Mouse (Mus musculus): ENCODE results near the gene Rreb1. TPM values are rescaled to one million over a fixed set of nuclear protein-coding genes. Genes with fewer than 3 reads are reported as not detected.
"Not testable (repeated sequence)": the region's sequence is repeated elsewhere in the genome, so short reads cannot be mapped to it uniquely, and the experiment has no call there.

The Rreb1 gene
- total RNA-seq, 2 experiments from 2014 or later: 20.7 to 25.4 TPM

DNA sequence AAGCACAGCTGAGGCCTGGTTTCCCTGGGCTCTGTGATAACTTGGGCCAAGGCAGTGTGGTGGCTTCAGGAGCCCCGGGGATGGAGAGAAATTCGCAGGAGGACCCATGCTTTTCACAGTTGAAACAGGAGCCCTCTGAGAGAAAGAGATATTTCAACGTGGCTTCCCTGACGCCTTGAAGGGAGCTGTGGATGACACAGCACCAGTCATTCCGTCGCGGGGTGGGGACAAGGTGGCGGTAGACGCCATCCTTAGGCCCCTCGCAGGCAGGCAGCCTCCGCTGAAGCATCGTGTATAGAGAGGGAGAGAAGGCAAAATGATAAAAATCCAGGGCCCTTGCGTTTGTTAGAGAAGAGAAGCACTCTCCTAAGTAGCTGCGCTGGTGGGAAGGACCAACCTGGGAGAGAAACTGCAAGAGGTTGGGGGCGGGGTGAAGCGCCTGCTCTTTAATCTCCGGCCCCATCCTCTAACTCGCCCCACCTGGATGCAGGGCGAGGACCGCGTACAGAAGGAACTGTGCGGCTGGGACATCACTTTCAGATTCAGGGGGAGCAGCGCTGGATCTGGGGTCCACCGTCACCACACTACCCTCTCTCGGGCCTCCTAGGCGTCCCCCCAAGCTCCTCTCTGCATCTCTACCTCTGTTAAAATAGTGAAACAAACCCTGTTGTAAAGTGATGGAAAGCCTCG is 46.9 kb downstream of the Rreb1 start:
- no peak for DNase-seq
- no peak for TF ChIP-seq CTCF (IDR thresholded peaks at IDR 0.05)
- Histone ChIP-seq H3K4me3 (peak overlapping the region; percentile 97), H3K27ac (peak overlapping the region; percentile 92)
- intact Hi-C loops (cut with DNase I): loop anchor here (5.0 kb wide), 1 partner anchor 117 kb away; no protein-coding TSS in a partner anchor

DNA sequence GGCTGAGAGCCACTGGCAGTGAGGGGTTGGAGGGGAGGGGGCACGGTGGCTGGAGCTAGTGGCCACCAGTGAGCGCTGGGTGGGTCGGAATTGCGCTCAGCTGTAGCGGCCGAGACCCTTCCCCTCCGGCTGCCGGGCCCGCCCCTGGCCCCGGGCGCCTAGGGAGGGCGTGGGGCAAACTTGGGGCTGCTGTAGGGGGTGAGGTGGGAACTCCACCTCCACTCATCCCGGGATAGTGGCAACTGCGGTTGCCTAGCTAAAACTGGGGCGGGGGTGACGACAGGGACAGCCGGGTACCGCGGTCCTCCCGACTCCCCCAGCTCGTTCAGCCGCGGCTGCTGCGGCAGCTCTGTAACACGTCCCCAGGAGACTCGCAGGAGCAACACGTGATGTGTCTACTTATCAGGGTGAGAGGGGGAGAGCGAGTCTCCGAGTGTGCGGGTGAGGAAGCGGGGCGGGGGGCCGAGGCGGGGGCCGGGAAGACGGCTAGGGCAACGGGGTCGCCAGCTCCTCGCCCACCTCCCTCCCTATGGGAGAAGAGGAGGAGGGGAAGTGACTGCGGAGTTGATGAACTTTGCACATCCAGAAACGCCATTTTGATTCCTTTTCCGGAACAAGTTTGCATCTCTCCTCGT is 47.6 kb downstream of the Rreb1 start:
- intact Hi-C loops (cut with DNase I): loop anchor here (5.0 kb wide), 1 partner anchor 117 kb away; no protein-coding TSS in a partner anchor
- TF ChIP-seq CTCF (IDR thresholded peaks at IDR 0.05): no peak
- peak overlapping the region; percentile 92 for H3K27ac ChIP-seq
- peak; percentile 74 for DNase-seq
- peak overlapping the region; percentile 97 for H3K4me3 ChIP-seq

DNA sequence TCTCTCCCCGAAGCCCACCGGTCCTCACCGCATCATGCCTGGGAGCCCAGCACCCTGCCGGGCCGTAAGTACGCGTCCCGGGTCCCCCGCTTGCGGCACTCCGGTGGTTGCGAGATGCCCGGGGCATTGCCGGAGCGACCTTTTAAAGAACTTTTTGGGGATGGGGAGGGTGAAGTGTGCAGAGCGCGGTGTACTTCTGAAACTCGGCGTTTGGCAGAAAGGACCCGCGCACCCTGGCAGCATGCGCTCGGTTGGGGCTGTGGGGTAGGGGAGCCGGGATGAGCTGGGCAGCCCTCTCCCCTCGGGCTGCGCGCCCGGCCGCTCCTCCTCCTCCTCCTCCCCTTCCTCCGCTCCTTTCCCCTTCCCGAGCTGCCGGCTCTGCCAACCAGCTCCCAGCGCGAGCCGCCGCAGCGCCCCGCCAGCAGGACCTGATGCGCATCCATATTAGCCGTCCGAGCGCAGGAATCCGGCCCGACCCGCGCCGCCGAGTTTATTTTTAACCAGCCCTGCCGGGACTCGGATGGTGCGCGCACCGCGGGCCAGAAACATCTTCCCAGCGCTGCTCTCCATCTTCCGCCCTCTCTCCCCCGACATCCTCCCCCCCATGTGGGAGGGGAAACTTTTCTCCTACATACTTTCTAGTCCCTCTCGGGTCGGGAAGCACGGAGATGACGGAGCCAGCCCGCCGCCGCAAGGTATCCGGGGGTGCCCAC is 48.2 kb downstream of the Rreb1 start:
- TF ChIP-seq CTCF (IDR thresholded peaks at IDR 0.05): no peak

DNA sequence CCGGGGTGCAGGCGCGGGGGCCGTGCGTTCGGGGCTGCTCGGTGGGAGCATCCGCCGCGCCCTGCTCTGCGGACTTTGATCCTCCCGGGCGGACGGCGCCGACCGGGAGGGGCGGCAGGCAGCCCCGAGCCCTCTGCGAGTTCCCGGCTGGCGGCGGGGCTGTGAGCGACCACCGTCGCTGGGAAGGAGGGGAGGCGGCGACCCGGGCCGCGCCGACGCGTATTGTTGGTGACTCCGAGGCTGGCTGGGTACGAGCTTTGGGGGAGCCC is 48.7 kb downstream of the Rreb1 start:
- peak overlapping the region; percentile 97 for H3K4me3 ChIP-seq
- intact Hi-C loops (cut with DNase I): loop anchor here (5.0 kb wide), 1 partner anchor 115 kb away; no protein-coding TSS in a partner anchor
- DNase-seq: no peak
- TF ChIP-seq CTCF (IDR thresholded peaks at IDR 0.05): no peak
- H3K27ac ChIP-seq: peak overlapping the region; percentile 92

More for the DNA sequence above, 48.2 kb downstream of the Rreb1 start:
- peak overlapping the region; percentile 97 for H3K4me3 ChIP-seq
- H3K27ac ChIP-seq: peak overlapping the region; percentile 92
- intact Hi-C loops (cut with DNase I): loop anchor here (5.0 kb wide), 1 partner anchor 116 kb away; no protein-coding TSS in a partner anchor
- DNase-seq: peak; percentile 84

DNA sequence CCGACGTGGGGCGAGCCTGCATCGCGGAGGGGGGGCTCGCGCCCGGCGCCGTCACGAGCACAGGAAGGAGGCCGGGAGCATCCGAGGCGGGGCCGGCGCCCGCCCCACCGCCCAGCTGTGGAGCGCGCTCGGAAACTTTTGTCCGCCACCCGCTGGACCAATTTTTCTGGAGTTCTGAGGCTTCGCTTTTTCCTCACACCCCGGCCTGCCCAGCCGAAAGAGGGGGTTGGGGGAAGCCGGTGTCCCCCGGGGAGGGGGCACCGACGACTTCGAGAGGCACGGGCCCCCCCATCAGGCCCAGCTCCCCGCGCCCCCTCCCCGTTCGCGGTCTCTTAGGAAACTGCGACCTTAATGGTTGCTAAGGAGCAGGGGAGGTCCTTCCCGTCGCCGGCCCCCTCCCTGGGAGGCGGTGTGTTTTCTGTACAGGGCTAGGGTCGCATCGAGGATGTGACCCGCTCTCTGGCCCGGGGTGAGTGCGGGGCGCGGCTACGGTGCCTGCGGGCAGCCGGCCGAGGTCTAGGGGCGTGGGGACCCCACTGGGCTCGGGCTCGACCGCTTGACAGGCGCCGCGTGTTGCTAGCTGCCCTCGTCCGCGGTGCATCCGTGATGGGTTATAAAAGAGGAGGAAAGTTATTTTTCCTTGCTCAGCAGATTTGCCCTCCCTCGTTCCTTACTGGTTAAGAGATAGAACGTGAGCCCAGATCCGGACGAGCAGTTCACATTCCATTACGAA is 49.2 kb downstream of the Rreb1 start:
- DNase-seq: peak; percentile 82
- intact Hi-C loops (cut with DNase I): loop anchor here (5.0 kb wide), 1 partner anchor 115 kb away; no protein-coding TSS in a partner anchor

DNA sequence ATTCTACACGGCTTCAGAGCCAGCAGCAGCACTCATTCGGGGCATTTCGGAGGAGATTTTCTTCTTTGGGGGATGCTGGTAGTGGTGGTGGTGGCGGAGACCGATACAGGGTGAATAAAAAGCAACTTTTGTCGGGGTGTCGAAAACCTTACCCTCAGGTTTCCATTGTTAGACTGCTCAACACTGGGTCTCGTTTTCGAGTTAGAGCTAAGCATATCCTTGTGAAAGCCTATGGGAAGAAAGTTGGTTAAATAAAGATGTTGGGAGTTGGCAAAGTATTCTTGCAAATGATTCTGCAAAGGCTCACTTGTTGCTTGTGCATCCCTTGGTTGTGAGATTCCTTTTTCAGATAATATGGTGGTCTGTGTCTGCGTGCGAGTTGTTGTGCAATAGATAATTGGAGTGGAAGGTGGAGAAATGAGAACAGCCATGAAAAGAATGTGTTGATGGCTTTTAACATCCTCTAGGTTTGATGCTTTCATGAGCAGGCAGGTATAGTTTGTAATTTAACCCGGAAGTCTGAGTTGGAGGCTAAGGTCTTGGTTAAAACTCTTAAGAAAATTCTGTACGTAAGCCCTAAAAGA is 49.9 kb downstream of the Rreb1 start:
- TF ChIP-seq CTCF (IDR thresholded peaks at IDR 0.05): no peak
- Histone ChIP-seq H3K4me3 (peak overlapping the region; percentile 97), H3K27ac (peak overlapping the region; percentile 92)
- intact Hi-C loops (cut with DNase I): loop anchor here (5.0 kb wide), 1 partner anchor 114 kb away; no protein-coding TSS in a partner anchor
- DNase-seq: no peak

More for the DNA sequence above, 49.2 kb downstream of the Rreb1 start:
- H3K27ac ChIP-seq: peak overlapping the region; percentile 92
- peak; percentile 13; the same call in 1 of the 2 replicates for TF ChIP-seq CTCF (IDR thresholded peaks at IDR 0.05)
- peak overlapping the region; percentile 97 for H3K4me3 ChIP-seq

DNA sequence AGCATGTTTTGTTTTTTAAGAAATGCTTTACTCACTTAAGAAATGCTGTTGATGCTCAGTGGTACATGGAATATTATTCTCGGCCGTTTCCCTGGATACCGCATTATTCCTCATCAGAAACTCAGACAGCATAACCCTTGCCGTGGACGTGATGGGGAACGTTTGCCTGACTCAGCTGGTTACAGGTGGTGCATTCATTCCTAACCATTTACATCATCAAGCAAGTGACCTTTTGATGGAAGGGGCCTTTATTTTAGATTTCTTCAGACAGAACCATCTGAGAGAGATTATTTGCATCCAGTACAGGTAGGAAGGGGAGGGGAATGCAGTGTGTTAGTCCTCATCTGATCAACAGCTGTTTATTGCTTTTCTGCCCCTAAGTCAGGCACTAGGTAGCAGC is 50.7 kb downstream of the Rreb1 start:
- intact Hi-C loops (cut with DNase I): loop anchor here (5.0 kb wide), 1 partner anchor 113 kb away; no protein-coding TSS in a partner anchor
- TF ChIP-seq CTCF (IDR thresholded peaks at IDR 0.05): no peak
- Histone ChIP-seq H3K27ac (peak overlapping the region; percentile 17; the same call in 1 of the 2 replicates), H3K4me3 (no peak overlapping the region)
- no peak for DNase-seq

DNA sequence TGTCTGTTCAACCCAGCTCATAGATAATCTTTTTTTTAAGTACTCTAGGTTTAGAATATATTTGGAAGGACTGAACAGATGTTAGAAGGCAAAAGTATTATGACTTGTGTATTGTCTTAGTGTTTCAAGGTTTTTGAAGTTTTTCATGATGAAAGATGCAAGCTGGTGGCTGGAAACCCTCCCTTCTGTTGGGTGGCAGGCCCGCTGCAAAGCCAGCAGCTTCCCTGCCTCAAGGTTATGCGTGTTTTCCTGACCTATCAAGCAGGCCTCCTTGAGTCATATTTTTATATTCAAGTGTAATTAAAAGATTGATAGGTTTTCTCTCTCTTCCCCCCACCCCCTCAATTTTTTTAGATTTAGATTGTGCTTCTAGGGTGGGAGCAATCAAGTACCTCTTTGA is 52.1 kb downstream of the Rreb1 start:
- no peak for DNase-seq
- Histone ChIP-seq H3K27ac (peak overlapping the region; percentile 70), H3K4me3 (no peak overlapping the region)
- intact Hi-C loops (cut with DNase I): no loop called here
- no peak for TF ChIP-seq CTCF (IDR thresholded peaks at IDR 0.05)

DNA sequence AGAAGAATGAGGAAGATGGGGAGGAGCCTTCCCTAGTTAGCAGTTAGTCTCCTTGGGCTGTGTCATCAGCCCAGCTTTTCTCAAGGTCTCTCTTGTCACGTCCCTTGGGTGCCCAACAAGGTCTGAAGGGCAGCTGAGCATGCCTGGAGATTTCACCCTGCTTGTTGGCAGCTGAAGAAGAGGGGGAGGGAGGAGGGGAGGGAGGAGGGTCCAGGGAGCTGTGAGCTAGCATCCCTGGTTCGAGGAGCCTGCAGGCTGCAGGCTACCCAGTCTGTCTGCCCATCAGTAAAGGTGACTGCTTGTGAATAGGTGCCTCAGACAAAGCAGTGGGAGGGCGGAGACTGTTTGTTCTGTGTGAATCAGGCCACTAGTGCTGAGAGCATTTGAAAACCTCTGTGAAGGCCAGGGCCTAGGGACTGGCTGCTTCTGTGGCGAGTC is 52.7 kb downstream of the Rreb1 start:
- Histone ChIP-seq H3K4me3 (no peak overlapping the region), H3K27ac (peak overlapping the region; percentile 70)
- no peak for DNase-seq
- no peak for TF ChIP-seq CTCF (IDR thresholded peaks at IDR 0.05)
- intact Hi-C loops (cut with DNase I): no loop called here

DNA sequence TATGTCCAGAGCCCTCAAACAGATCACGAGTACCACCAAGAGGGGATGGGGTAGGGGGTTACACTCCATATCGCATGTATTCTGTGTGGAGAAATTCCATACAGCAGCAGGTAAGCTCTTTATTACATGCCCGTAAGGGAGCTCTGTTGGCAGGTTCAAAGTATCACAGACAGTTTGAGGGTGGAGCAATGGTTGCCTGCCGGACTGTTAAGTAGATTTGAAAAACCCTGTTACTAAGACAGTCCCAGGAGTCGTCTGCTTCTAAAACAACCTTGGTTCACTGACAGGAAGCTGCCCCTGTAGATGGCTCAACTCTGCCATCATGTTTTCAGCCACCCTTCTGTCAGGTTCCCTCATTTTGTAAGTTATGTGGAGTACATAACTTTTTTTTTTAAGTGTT is 54.3 kb downstream of the Rreb1 start:
- TF ChIP-seq CTCF (IDR thresholded peaks at IDR 0.05): no peak
- no peak overlapping the region for H3K4me3 ChIP-seq
- intact Hi-C loops (cut with DNase I): no loop called here

DNA sequence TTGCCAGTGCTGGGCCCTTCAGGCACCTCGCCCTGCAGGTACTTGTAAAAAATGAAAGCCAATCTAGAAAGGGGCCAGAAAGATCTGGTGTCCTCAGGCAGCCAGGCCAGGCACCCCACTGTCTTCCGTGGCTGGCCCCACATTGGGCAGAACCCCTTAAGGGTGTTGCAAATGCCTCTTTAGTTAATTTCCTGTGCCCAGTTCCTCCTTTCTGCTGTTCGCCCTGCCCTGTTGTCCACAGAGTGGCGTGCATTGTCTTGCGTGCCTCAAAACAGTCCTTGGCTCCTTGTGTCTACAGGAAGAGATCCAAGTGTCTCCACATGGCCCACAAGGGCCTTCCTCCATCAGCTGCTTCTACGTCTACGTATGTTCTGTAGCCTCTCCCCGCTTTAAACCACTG is 55.3 kb downstream of the Rreb1 start:
- DNase-seq: no peak
- intact Hi-C loops (cut with DNase I): no loop called here
- no peak for TF ChIP-seq CTCF (IDR thresholded peaks at IDR 0.05)
- peak overlapping the region; percentile 70 for H3K27ac ChIP-seq
- H3K4me3 ChIP-seq: no peak overlapping the region

More for the DNA sequence above, 54.3 kb downstream of the Rreb1 start:
- peak overlapping the region; percentile 70 for H3K27ac ChIP-seq
- no peak for DNase-seq

DNA sequence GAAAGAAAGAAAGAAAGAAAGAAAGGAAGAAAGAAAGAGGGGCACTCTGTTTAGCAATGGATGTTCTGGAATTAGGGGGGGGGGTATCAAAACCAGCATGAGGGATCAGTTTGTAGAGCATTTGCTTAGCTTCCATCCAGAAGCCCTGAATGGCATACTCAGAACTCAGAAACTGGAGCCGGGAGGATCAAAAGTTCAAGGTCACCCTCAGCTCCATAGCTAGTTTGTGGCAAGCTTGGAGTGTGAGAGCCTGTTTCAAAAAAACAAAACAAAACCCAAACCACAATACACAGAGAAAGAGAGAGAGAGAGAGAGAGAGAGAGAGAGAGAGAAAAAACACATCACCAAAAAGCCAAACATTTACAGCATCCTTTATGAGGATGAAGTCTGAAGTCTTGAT is 57.1 kb downstream of the Rreb1 start:
- Histone ChIP-seq H3K27ac (no peak overlapping the region), H3K4me3 (no peak overlapping the region)
- intact Hi-C loops (cut with DNase I): no loop called here
- no peak for TF ChIP-seq CTCF (IDR thresholded peaks at IDR 0.05)
- DNase-seq: no peak

DNA sequence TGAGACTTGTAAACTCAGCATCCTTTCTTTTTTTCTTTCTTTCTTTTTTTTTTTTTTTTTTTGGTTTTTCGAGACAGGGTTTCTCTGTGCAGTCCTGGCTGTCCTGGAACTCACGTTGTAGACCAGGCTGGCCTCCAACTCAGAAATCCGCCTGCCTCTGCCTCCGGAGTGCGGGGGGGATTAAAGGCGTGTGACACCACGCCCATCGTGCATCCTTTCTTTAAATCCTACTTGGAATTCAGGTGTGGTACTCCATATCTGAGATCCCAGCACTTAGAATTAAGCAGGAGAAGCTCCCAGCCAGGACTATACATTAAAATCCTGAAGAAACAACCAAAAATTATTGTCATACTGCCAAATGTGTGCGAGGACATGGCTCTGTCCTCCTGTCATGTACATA is 57.6 kb downstream of the Rreb1 start:
- H3K27ac ChIP-seq; H3K4me3 ChIP-seq; intact Hi-C loops (cut with DNase I); DNase-seq: not testable (repeated sequence)
